Comparison of ENCODE assay signal across 8 mouse cellular contexts in genomic region chr19:46328081-46329030, GRCm38 (mm10). TPM values are rescaled to one million over a fixed set of nuclear protein-coding genes. Genes with fewer than 3 reads are reported as not detected.
DNase-seq lines count a peak whose midpoint lies in the region; ATAC-seq lines count a peak whose summit lies in the region.

TSS of gene Fbxl15 (plus strand) at chr19:46328184.

- peak within 1 kb of the TSS; percentile 97 for H3K4me3 ChIP-seq in megakaryocyte, embryonic 14.5 days (replicated peaks)

- no peaks in the 10 kb centered on the region for H3K9me3 ChIP-seq in megakaryocyte, embryonic 14.5 days

- peaks cover 49% of the 10 kb centered on the region for H3K4me1 ChIP-seq in megakaryocyte, embryonic 14.5 days

- peaks cover 30% of the 10 kb centered on the region for H3K36me3 ChIP-seq in megakaryocyte, embryonic 14.5 days (replicated peaks; ENCODE audit: low read length)

- peaks cover 40% of the 10 kb centered on the region for H3K27me3 ChIP-seq in megakaryocyte, embryonic 14.5 days (replicated peaks)

- ATAC-seq in common myeloid progenitor, adult 5-6 weeks (replicated peaks; ENCODE audit: low read depth, poor library complexity, severe bottlenecking), result peak; percentile 80

- DNase-seq in ZHBTc4 (ENCODE audit: low read depth, low spot score), result peak; percentile 98
- peak; percentile 89 to 92 for DNase-seq in gastrocnemius, adult 8-10 months (ENCODE audit: low spot score in 2 of 2)
- peak; percentile 94 for DNase-seq in hindlimb bud, embryonic 11.5 days (ENCODE audit: extremely low spot score, low read depth, low spot score)
- peak; percentile 93 to 95 for DNase-seq in left cerebral cortex, adult 8-10 months (ENCODE audit: low spot score in 2 of 2)
- peak; percentile 98 for DNase-seq in right cerebral cortex, postnatal 10 days (ENCODE audit: low spot score in 2 of 2)
- peak; percentile 88 for DNase-seq in urinary bladder, postnatal 25 days (ENCODE audit: low spot score)

RNA-seq across cellular contexts. Expression of gene Fbxl15, which starts in this region (rescaled TPM):
- total RNA-seq in common myeloid progenitor, adult 5-6 weeks (2017), result 3.3 and 4.3 TPM in 2 replicates
- 1 to 10 TPM; 2.0 to 3.9 (median 3.0) TPM for total RNA-seq in gastrocnemius, adult 8-10 months (2022)
- 10 to 100 TPM; 23.7 to 27.6 (median 25.1) TPM for total RNA-seq in left cerebral cortex, adult 8-10 months (2022)
- polyA plus RNA-seq in megakaryocyte, embryonic 14.5 days (2012; ENCODE audit: insufficient read depth, low replicate concordance), result 17.4 and 18.6 TPM in 2 replicates

Comparison
In these comparisons a context has a peak if more than half of its experiments do, and no peak if none do; other contexts are left out.
1. Peak in every context shown above with its lines: DNase-seq, ATAC-seq and H3K4me3 ChIP-seq.